Mouse (Mus musculus): ENCODE results near the gene Kcne3.

GRCm38 (mm10) chr7:100128262-100129041 is 47.9 kb upstream of the Kcne3 start:
- TF ChIP-seq CTCF (IDR thresholded peaks at IDR 0.05; ENCODE audit: low read depth) (no peak), EP300 (IDR thresholded peaks at IDR 0.05; ENCODE audit: low read depth) (no peak)
